Mouse (Mus musculus): ENCODE results near the gene Haus6. TPM values are rescaled to one million over a fixed set of nuclear protein-coding genes. Genes with fewer than 3 reads are reported as not detected.

Gene Haus6
- total RNA-seq (2023), result 10 to 100 TPM; 19.9 to 24.7 TPM

DNA sequence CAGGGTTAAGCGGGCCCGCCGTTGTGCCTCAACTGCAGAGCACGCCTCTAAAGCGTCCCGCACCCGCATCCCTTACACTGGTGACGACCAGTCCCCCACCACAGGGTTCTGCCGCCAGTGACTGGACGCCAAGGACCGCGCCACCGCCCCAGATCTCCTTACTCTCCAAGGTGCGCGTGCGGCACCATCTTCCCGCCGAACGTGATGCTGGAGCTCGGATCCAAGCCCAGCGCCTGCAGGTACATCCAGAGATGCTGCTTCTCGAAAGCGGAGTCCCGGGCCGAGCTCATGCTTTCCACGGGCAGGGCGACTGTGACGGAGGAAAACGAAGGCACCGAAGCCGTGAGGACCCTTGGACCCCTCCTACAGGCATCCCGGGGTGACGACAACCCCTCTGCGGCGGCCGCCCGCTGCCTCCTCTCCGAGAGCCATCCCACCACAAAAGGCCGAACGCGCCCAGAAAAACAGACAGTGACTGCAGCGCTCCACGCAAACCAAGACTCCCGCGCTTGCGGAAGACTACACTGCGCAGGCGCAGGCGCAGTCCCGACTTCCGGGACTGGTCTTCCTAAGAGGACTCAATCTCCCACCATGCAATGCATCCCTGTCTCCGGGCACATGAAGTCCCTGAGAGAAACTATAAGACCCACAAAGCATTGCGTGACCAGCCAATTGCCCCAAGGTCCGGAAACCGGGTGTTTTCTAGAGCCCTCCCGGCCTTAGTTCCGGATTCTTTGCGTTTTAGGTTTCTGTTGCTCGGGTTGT, at the start of gene Haus6:
Haus6 (minus strand) TSS at position 532 of the 765 bp plus-strand sequence.

GRCm38 (mm10) chr4:86575283-86575983, 36.4 kb downstream of the Haus6 start, which contains the start of gene Rraga:
Gene Rraga, plus strand, starts transcription at chr4:86575668.

DNA sequence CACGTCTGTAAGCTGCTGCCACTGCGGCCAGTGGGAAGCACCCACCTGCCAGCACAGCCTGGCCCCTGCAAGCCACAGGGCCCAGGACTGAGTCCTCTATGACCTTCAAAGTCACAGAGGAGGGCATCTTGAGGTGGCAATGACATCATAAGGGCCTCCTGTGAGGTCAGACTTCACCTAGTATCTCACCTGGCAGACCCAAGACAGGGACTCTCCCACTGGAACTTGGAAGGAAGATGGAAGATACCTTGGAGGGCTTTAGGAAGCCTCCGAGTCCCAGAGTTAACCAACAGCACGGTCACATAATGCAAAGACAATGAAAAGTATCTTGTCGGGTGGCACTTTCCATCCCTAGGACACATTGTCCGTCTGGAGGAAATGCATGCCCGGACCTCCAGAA, 53.6 kb downstream of the Haus6 start, which contains the start of gene Saxo1:
Saxo1 (minus strand) TSS at position 101 of the 400 bp plus-strand sequence.

Other genes starting within 250 kb of the Haus6 start
- gene Saxo1, start 53.7 kb downstream of the Haus6 start, total RNA-seq (2023), result not detected
- 10 to 100 TPM; 47.2 to 50.6 TPM for gene Rraga, start 36.4 kb downstream of the Haus6 start, total RNA-seq (2023)
- 10 to 100 TPM in 1 of 2 experiments, 1 to 10 TPM in 1; 9.5 to 24.7 TPM for gene Plin2, start 58.0 kb upstream of the Haus6 start, total RNA-seq (2023)
- gene Dennd4c, start 136.5 kb upstream of the Haus6 start, total RNA-seq (2023), result 10 to 100 TPM; 38.3 to 40.4 TPM
- gene Rps6, start 245.4 kb upstream of the Haus6 start, total RNA-seq (2023), result 1,000 to 10,000 TPM; 2,349 to 2,457 TPM

Data from T-cell, adult 66 days (primary cell).